Mouse (Mus musculus) duodenum, adult 2 months (tissue): ENCODE measurements around the gene Olfr1222. TPM values are rescaled to one million over a fixed set of nuclear protein-coding genes. Genes with fewer than 3 reads are reported as not detected.

Experiments used
- polyA plus RNA-seq: library from polyadenylated mRNA; depleted of rRNA; stranded (reverse); fragments of >200 nt; gene quantifications from 2 replicates; pipeline ENCODE4 v1.2.3, GENCODE M21; 2012; ENCODE audit warnings: low replicate concordance; rRNA removed

Gene Olfr1222
- not detected in 2 replicates for polyA plus RNA-seq

GRCm38 (mm10) chr2:89132954-89133353 lies at the start of gene Olfr1222:
Gene Olfr1222, minus strand, starts transcription at chr2:89133054.

DNA sequence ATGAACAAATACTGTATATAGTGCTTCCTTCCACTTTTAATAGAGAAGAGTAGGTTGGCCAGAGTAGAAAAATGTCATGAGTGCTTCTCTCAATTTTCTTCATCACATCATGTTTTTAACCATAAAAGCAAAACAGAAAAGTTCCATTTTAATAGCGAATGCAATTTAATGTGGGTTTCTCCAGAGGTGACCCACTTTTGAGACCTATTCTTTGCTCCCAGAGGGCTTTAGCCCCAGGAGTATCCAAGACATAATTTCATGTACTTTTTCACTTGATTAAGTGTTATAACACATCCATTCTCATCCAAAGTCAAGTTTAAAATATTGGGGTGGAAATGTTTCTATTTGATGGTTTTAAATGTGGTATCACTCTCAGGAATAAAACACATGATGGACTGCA lies 41.7 kb upstream of the Olfr1222 start, which contains the start of gene Olfr1225:
Olfr1225 (minus strand) TSS at position 101 of the 400 bp plus-strand sequence.

DNA sequence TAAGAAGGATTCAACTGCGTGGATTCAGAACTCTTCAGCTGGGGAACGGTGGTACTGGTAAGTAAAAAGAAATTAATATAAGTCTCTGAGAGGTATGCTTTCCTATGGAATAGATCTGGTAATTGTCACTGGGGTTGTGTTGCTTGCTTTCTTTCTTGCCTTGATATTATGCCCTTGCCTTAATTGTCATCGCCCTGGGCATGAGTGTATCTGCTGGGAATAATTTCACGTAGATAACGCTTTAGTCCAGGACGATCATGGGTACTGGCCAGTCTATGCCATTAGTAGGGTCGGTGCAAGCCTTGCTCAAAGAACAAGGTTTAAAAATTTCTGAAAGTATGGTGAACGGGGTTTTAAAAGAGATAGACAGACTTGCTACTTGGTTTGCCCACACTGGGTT lies 31.1 kb upstream of the Olfr1222 start, which contains the start of gene Olfr1224-ps1:
Olfr1224-ps1 (minus strand) TSS at position 101 of the 400 bp plus-strand sequence.

GRCm38 (mm10) chr2:89151460-89151859 lies 18.6 kb upstream of the Olfr1222 start, which contains the start of gene Olfr1223:
Gene Olfr1223, minus strand, starts transcription at chr2:89151560.

GRCm38 (mm10) chr2:89117183-89117582 lies 15.7 kb downstream of the Olfr1222 start, which contains the start of gene Olfr1221:
Gene Olfr1221, minus strand, starts transcription at chr2:89117283.

GRCm38 (mm10) chr2:89106735-89107134 lies 26.1 kb downstream of the Olfr1222 start, which contains the start of gene Olfr1220:
Gene Olfr1220, minus strand, starts transcription at chr2:89106835.

DNA sequence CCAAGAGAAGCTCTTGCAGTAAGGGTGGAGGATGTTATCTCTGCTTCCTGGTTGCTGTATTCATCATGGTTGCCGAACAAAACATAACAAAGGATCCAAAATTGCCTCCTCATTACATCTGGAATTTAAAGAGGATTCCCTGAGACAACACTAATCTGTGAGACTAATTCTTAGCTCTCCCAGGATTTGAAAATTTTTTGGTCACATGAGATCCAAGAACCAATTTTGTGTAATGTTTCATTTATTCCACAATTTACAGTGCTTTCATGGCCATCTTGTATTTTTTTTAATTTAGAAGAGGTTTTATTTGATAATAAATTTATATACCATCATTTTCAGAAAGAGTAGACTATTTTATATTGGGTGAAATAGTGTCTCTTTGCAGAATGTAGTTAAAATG lies 49.4 kb downstream of the Olfr1222 start, which contains the start of gene Olfr1219:
Olfr1219 (minus strand) TSS at position 101 of the 400 bp plus-strand sequence.

Other genes with a start within 250 kb of the Olfr1222 start
- not detected in 2 replicates for gene Olfr1208, start 230.7 kb downstream of the Olfr1222 start, polyA plus RNA-seq
- not detected in 2 replicates for gene Olfr1209, start 217.9 kb downstream of the Olfr1222 start, polyA plus RNA-seq
- not detected in 2 replicates for gene Olfr1211, start 194.9 kb downstream of the Olfr1222 start, polyA plus RNA-seq
- gene Olfr1212, start 179.1 kb downstream of the Olfr1222 start, polyA plus RNA-seq: not detected in 2 replicates
- gene Gm13762, start 152.8 kb downstream of the Olfr1222 start, polyA plus RNA-seq: not detected in 2 replicates
- gene Olfr1214, start 140.4 kb downstream of the Olfr1222 start, polyA plus RNA-seq: not detected in 2 replicates
- not detected in 2 replicates for gene Olfr1215, start 126.1 kb downstream of the Olfr1222 start, polyA plus RNA-seq
- not detected in 2 replicates for gene Olfr1216, start 114.7 kb downstream of the Olfr1222 start, polyA plus RNA-seq
- gene Olfr1217, start 101.0 kb downstream of the Olfr1222 start, polyA plus RNA-seq: not detected in 2 replicates
- gene Olfr1218, start 71.9 kb downstream of the Olfr1222 start, polyA plus RNA-seq: not detected in 2 replicates
- gene Olfr1219, start 49.5 kb downstream of the Olfr1222 start, polyA plus RNA-seq: not detected in 2 replicates
- gene Olfr1220, start 26.2 kb downstream of the Olfr1222 start, polyA plus RNA-seq: not detected in 2 replicates
- gene Olfr1221, start 15.8 kb downstream of the Olfr1222 start, polyA plus RNA-seq: not detected in 2 replicates
- not detected in 2 replicates for gene Olfr1223, start 18.5 kb upstream of the Olfr1222 start, polyA plus RNA-seq
- gene Olfr1224-ps1, start 31.0 kb upstream of the Olfr1222 start, polyA plus RNA-seq: not detected in 2 replicates
- gene Olfr1225, start 41.6 kb upstream of the Olfr1222 start, polyA plus RNA-seq: not detected in 2 replicates
- gene Olfr1226, start 67.0 kb upstream of the Olfr1222 start, polyA plus RNA-seq: not detected in 2 replicates
- gene Olfr1228, start 121.0 kb upstream of the Olfr1222 start, polyA plus RNA-seq: not detected in 2 replicates
- not detected in 2 replicates for gene Olfr1229, start 155.0 kb upstream of the Olfr1222 start, polyA plus RNA-seq
- gene Olfr1230, start 164.2 kb upstream of the Olfr1222 start, polyA plus RNA-seq: not detected in 2 replicates
- not detected in 2 replicates for gene Olfr1231, start 174.0 kb upstream of the Olfr1222 start, polyA plus RNA-seq
- not detected in 2 replicates for gene Olfr1232, start 196.6 kb upstream of the Olfr1222 start, polyA plus RNA-seq
- gene Olfr1233, start 209.3 kb upstream of the Olfr1222 start, polyA plus RNA-seq: not detected in 2 replicates
- not detected in 2 replicates for gene Olfr1234, start 231.8 kb upstream of the Olfr1222 start, polyA plus RNA-seq